Mouse (Mus musculus): ENCODE measurements at regions not wholly inside any gene's neighbourhood (a gene's known extent, or its start where the extent isn't known, plus 50 kb on each side); places are given as distances from the start of the nearest gene placed in this dataset.

DNA sequence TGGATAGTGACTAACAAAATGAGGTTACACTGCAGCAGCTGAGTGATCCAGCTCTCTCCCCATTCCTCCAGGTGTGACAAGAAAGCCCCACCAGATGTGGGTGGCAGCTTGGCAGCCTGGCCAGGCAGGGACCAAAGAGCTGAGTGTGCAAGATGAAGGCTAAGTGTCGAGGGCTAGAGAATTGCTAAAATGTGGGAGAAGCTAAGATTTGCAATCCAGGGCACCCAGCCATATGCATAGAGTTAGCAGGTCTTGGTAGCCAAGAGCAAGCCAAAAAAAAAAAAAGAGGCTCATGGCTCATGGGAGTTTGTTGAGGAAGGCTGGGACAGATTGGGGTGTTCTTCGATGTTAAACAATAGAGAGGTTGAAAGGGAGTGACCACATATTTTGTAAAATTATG, 468.0 kb downstream of the Etnk1 start:
- DNase-seq = peak; percentile 10 to 42

DNA sequence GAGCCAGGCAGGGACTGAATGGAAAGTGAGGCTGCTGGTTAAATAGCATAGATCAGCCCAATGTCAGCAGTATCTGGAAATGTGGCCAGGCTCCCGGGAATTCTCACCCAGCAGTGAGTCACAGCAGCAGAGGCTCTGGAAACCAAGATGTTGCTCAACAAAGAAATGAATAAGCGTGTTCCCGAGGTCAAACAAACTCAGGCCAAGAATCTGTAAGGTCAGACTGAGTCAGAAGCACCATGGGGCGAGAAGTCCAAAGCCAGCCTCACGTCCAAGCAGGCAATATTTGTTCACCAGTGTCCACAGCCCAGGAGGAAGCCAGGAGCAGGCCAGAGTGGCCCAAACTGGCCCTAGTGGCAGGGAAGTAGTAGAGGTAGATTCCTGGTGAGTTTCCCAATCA, 473.6 kb downstream of the Etnk1 start:
- DNase-seq = peak; percentile 5 to 42

DNA sequence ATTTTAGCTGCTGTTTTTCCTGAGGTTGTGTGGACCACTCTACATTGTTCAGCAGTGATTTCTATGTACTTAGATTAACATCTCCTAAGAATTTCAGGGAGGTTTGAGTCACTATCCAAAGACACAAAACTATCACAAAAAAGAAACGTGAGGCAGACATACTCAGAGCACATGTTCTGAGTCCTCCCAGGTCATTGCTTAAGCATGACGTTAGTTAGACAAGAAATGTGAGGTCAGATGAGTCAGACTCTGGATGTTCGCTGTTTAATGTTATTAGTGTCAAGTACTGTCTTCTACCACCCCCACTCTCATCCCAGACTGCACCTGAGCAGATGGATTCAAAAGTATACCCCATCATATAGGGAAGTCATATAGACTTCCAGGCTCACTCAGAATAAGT, 475.0 kb downstream of the Etnk1 start:
- DNase-seq = no peak

DNA sequence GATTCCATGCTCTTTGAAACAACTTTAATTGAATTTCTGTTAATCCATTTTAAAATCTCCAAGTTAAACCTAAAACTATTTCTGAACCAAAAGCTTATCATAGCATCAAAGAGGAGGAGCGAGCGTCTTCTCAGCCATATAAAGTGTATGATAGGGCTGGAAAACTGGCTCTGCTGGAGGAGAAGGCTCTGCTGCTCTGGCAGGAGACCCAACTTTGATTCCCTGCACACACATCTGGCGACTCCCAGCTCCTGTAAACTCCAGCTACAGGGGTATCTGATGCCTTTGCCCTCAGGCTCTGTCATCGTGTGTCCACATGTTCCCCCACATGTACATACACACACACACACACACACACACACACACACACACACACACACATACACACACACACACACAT, 479.0 kb downstream of the Etnk1 start:
- DNase-seq = no peak

DNA sequence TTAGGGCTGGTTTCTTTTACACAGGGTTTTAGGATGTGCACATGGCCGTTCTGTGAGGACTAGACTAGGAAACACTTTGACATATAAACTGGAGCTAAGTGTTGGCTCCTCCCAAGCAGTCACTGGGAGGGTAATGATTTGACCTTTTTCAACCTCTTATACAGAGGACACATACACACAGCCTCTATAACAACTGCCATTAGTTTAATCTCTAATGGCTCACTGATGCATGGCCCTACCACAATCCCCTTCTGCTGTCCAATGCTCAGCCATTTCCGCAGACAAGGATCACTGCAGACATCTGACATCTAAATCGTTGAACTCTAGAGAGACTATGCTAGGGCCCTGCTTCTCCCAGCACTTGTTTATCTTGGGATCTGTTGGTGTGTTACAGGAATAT, 481.5 kb downstream of the Etnk1 start:
- no peak for DNase-seq

DNA sequence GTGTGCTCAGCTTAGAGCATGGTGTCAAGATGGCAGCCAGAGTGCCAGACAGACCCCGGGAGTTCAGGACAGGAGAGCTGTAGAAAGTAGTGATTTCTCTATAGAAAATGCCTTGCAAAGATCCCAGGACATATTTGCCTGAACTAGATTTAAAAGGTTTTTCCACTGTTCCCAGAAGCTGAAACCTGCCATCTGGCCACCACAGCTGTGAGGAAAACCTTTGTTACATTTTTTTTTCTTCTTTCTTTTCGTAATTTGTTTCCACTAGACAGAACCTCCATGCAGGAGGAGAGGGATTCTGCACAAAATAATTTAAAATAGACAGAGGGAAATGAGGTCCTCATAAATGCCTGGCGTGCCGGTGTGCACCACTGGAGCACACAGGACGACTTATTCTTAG, 489.6 kb downstream of the Etnk1 start:
- DNase-seq = no peak

DNA sequence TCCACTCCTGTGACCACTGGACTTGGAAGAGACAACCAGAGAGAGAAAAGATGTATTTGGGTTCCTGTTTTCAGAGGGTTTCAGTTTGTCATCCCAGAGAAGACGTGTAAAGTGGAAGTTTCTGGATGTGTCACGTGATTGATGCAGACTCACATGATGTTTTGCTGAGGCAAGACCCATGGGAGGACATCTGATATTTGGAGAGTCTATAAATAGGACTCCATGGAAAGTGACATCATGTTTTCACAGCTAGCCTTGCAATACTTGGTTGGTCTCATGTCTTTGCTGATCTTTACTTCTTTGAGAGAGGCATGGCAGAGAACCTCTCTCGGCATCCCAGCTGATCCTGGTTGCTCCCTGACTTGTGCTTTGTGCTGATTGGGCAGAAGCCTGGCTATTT, 493.8 kb downstream of the Etnk1 start:
- no peak for DNase-seq

DNA sequence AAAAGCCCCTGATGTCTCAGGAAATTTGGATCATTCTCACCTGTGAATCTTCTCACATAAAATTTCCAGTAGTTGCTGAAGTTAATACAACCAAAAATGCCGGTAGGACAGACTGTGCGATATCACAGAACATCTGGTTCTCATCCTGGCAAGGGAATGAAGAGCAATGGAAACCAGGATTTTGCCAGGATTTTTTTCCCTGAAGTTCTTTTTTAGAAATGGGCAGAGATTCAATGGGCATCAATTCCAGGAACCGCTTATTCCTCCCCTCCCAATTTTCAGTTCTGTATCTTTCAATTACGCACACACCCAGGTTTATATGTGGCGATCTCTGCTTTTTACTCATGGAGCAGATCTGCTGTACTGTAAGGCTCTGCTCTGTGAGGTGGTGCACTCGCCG, 496.3 kb downstream of the Etnk1 start:
- DNase-seq = no peak

DNA sequence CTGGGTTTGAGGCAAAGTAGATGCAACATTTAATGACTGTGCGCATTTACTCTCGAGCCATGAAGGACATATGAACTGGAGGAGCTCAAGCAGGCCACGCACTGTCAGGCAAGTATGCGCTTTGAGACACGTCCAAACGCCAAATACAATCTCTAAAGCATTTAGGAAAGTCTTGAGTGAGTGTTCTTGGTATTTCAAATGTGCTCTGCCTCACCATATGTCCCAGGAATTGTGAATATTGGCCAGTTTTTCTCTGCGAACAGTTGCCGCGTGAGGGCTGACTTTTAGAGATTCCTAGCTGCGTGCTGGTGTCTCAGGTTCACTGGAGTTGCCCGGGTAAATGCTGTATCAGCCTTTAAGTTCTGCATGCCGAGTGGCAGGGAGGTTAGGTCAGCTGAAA, 498.4 kb downstream of the Etnk1 start:
- no peak for DNase-seq

DNA sequence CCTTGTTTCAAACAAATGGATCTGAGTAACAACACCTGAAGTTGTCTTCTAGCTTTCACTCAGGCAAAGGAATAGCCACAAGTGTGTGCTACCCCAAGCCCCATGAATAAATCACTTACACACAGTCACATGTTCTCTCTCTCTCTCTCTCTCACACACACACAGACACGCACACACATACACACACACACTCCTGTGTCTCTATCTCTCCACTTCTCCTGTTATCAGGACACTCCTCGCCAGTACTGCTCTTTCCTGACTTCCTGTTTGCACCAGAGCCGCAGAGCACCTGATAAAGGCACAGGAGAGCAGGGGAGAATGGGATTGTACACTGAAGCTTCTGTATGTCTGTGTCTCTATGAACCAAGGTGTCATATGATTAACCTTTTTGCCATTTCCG, 501.5 kb downstream of the Etnk1 start:
- DNase-seq = no peak

DNA sequence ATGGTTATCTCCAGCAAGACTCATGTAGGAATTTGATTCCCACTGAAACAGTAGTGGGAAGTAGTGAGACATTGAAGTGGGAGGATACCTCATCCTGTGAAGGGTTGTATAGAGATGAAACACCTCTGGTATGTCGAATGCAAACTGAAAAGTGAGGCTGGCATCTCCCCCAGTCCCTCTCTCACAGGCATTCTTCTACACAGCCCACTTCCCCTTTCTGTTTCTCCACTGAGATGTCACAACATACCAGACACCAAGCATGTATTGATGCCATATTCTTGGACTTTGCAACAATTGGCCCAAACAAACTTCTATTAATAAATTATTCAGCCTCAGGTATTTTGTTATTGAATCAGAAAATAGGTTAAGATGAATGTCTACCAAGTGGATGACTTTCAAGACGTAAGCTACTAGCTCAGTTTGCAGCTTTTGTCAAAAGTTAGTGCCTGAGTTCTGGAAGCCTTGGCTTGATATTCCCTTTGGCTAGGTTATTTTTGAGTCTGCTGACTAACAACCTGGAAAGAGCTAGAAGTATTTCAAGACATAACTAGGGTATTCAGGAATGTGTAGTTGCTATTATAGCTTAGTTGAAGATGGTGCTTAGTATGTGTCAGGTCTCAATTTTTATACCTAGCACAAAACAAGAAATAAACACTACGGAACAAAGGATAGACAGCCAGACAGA, 502.6 kb downstream of the Etnk1 start:
- DNase-seq = no peak

DNA sequence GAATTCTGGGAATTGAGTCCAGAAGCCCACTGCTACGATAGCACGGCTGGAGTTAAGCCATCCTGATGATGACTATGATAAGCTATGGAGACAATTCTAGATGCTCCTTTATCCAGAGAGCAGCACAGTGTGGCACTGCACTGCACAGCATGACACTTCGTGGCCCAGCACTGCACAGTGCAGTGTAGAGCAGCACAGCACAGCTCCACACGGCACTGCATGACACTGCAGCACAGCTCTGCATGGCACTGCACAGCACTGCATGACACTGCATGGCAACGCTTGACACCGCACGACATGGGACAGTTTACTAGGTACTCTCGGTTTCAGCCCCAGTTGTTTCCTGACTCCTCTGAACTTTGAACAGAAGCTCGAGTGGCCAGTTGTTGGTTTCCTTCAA, 523.1 kb downstream of the Etnk1 start:
- no peak for DNase-seq

DNA sequence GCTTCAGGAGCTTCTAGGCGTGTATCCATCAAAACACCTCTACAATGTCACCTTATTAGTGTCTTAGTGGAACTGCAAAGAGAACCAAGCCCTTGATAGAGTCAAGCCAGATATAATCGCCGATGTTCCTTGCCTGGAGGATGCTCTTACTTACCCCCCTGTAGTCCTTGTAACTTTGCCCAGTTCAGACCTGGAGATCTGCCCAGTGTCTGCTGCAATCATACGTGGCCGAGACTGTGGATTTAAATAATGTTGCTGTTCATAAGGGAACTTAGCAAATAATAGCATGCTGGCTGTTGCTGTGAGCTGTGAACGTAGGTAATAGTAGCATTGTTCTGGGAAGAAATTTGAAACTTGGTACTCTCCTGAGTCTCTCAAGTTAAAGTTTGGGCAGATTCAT, 523.8 kb downstream of the Etnk1 start:
- DNase-seq = no peak

DNA sequence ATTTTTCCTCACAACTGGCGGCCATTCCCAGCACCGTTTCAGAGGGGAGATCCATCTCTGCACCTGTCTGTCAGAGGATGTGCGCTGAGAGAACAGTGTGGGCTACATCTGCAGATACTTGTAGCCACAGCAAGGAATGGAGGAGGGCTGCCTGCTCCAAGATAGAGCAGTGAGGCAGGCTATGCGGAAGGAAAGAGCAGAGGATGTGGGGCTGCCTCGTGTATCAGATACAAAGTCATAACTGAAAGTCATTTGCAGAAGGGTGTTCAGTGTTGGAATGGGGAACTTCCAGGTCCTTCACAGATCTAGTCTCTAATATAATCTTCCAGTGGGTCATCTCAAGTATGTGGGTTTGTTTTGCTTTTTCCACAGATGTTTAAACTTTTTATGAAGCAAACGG, 531.0 kb downstream of the Etnk1 start:
- DNase-seq = no peak

DNA sequence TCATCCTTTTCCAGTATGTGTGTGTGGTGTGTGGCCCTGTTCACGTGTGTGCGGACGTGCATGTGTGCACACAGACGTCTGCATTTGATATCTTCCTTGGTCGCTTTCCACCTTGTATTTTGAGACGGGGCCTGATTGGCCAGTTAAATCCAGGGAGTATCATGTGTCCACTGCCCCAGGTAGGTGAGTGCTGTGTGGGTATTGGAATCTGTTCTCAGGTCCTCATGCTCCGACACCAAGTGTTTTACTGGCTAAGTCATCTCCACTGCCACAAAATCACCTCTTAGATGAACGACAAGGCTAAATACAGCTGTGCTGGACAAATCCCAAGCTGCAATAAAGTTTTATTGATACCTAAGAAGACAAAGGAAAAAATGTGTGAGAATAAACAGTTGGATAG, 537.0 kb downstream of the Etnk1 start:
- DNase-seq = no peak

DNA sequence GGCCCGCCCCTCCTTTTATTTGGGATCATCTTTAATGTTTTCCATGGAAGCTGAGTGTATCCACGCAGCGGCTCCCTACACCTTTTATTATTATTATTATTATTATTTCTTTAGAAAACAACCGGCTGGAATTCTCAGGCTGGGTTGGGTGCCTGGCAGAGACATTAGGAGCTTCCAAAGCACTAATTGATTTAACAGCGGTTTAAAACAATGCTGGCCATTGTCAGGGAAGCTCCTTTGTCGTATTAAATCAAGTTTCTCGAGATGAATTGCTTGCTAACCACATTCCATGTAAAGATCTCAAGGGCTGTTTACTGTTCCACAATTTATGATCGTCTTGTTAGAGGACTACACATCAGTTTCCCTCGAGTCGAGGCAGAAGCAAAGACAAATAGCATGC, 539.4 kb downstream of the Etnk1 start:
- no peak for DNase-seq

DNA sequence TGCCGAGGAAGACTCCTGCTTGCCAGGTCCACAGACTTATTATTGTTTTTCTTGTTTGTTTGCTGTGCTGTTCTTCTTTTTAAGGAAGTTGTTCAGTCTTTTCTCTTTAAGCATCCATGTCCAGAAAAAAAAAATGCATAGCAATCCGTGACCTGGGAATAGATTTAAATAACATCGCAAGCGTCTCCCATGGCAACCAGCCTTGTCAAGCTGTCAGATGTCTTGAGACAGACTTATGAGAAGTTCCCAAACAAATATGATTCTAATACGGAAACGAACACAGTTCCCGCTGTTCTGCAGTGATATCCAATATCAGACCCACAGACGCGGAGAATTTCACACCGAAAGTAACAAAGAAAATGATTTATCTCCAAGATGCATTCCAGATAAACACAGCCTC, 547.4 kb downstream of the Etnk1 start:
- DNase-seq = no peak

DNA sequence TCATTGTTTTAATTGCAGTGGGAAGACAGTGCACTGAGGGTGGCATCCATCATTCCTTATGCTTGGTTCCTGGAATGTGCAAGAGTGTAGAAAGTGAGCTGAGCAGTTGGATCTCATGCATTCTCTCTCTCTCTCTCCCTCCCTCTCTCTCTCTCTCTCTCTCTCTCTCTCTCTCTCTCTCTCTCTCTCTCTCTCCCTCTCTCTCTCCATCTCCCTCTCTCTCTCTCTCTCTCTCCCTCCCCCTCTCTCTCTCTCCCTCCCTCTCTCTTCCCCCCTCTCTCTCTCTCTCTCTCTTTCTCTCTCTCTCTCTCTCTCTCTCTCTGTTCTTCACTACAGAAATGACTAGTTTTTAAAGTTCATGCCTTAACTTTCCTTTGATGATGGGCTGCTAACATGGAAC, 583.1 kb downstream of the Etnk1 start:
- DNase-seq = no peak

DNA sequence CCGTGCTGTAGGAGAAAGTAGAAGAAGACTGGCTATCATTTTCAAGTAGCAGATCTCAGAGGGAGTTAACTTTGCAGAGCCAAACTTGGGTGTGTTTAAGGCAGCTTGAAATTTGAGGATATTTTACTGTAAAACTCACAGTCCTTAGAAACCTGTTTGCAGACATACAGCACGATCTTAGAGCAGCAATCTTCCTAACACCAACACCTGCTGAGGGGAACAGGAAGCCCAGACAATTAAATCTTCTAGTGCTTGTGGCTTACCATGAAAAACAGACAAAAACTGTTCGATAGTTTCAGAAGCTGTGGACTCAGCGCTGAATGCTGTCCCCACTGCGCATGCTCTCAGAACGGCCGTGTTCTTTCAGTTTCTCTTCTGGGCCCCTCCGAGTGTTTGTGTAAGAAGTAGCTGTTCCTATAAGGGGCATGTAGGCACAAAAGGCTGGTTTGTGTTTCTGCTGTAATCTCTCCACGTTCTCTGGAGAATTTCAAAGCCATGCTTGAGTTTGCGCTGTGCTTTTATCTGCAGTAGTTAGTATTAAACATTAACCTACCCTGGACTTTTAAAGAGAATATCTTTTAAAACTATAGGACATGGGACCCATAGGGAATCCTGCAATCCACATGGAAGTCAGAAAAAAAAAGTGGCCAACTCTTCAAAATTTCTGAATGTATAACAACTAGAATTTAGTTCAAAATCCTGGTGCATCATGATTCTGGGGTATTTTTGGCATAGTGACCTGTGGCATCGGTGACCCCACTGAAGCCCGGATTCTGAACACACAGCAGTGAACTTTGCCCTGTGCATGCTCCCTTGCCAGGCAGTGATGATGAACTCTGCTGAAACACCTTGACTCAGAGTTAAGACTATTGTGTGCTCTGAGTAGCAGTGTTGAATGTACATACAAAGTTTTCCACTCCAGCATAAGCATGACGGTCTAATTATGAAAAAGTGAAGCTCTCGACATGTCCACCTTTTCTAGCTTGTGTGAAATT, 584.4 kb downstream of the Etnk1 start:
- peak; percentile 48 to 58 for DNase-seq

DNA sequence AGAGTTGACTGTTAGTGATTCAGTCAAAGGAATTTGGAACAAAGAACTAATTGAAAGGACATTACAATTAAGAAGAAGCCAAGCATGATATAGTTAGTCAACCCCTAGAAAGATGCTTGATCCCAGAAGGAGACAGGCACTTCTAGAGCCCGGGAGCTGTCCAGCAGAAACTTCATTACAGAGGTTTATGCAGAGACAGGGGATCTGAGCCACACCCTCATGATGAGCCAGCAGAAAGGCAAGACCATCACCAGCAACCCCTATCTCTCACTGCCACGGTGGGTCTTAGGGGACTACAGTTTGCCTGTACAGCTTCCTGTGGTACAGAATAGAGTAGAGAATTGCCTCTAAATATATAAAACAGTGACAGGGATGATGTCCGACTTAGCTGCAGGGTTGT, 590.4 kb downstream of the Etnk1 start:
- no peak for DNase-seq

DNA sequence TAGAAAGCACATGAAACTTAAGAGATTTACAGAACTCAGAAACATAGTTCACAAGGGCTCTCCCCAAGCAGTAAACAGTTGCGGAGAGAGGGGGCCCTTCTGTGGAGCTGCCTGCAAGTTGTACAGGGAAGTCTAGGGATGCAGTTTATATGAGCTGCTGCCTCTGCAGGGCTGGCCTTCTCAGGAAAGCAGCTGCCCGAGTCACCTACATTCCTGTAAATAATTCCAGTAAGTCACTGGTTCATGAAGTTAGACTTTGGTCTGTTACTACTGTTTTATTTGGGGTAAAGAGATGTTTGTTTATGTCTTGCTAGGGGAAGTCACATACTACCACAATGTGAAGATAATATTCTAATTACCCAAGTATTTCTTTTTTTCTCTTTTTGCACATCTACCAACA, 601.1 kb downstream of the Etnk1 start:
- DNase-seq = no peak
